Mouse (Mus musculus) erythroblast, embryonic 14.5 days (primary cell): ENCODE data around the gene Cacnb2.

Experiments used
- GATA1 ChIP-seq: IDR thresholded peaks from 2 replicates; pipeline ENCODE4 v1.6.1; 2012; ENCODE audit warnings: low read length, inconsistent platforms, mixed read lengths
- TAL1 ChIP-seq: IDR thresholded peaks from 3 replicates; pipeline ENCODE4 v1.6.1; 2012; ENCODE audit warnings: low read length, inconsistent platforms, mixed read lengths

DNA sequence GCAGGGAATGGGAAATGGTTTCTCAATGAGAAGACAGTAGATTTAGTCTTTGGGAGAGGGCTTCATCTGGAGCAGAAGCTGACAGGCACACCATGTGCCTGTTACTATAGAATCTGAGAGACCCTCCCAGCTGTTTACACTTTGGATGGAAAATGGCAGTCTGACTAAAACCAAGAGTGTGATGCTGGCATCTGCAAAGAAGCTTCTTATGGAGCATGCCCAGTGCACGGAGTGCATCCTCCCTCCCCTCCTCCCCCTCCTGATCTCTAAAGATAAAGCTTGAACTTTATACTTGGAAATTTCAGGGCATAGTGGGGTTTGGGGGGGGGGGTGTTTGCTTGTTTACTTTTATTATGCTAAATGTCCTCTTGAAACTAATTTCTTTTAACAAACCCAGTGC, 270.2 kb downstream of the Cacnb2 start:
- no peak for TF ChIP-seq GATA1
- TF ChIP-seq TAL1: no peak
